Mouse (Mus musculus): ENCODE results near the gene Pdzrn4.

- TF ChIP-seq CTCF (IDR thresholded peaks at IDR 0.05; ENCODE audit: extremely low read depth, insufficient read length, insufficient replicate concordance, low read depth, low read length) = no peak
- TF ChIP-seq POLR2A (IDR thresholded peaks at IDR 0.05; ENCODE audit: low read depth, low read length) = no peak
These were observed at the start of gene Pdzrn4 for GRCm38 (mm10) chr15:92396770-92397608.

All from small intestine, adult 2 months (tissue).